Mouse (Mus musculus): ENCODE measurements around the gene Cdc42se2. TPM values are rescaled to one million over a fixed set of nuclear protein-coding genes. Genes with fewer than 3 reads are reported as not detected.

The Cdc42se2 gene
- polyA plus RNA-seq, 1 experiment from 2014 or later, result 196 TPM

DNA sequence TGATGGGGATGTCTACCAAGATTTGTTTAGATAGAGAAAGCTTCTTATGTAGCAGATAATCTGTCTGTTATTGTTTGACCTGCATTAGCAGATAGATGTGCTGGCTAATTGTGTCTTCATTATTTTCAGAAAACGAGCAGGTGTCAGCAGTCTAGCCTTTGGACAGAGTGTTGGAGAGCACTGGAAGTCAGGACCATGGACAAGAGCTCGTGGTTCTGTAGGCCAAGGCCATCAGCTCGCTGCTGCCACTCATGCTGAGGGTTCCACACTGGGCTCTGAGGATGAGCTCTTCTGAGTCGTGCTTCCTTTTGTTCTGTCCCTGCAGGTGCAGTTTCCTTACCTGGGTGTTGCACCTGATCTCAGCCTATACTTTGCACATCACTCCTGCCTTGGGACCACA, 91.5 kb downstream of the Cdc42se2 start:
- H3K9ac ChIP-seq (replicated peaks), result no peak overlapping the region
- no peak for ATAC-seq (replicated peaks)
- H3K36me3 ChIP-seq, result peaks cover 32% of the 10 kb centered on the region; the same call in 1 of the 2 replicates
- H3K4me3 ChIP-seq, result no peak overlapping the region
- H3K4me1 ChIP-seq, result no peaks in the 10 kb centered on the region
- 64% methylated on average over 4 of the region's 4 CpGs for WGBS
- H3K9me3 ChIP-seq, result no peaks in the 10 kb centered on the region
- no peak overlapping the region for H3K27ac ChIP-seq (replicated peaks)
- H3K4me2 ChIP-seq (replicated peaks), result no peak overlapping the region
- H3K27me3 ChIP-seq, result no peaks in the 10 kb centered on the region

DNA sequence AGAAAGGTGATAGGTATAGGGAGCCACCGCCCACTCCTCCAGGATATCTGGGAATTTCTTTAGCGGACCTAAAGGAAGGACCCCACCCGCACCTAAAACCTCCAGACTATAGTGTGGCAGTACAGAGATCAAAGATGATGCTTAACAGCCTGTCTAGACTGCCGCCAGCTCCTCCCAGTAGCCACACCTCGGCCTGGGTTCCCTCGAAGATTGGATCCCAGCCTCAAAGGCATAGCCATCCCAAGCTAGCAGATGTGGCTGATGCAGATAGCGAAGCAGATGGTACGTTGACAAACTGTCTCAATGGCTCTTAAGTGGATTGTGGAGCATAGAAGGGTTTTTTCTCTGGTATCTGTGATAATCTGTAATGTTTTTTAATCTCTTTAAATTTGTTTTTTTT, 93.2 kb downstream of the Cdc42se2 start:
- Histone ChIP-seq H3K9me3 (no peaks in the 10 kb centered on the region), H3K4me1 (no peaks in the 10 kb centered on the region), H3K4me2 (replicated peaks) (no peak overlapping the region), H3K9ac (replicated peaks) (no peak overlapping the region), H3K27me3 (no peaks in the 10 kb centered on the region), H3K27ac (replicated peaks) (peak overlapping the region; percentile 37; the same call in 1 of the 2 replicates), H3K4me3 (no peak overlapping the region), H3K36me3 (peaks cover 32% of the 10 kb centered on the region)
- WGBS, result 83% methylated on average over 8 of the region's 8 CpGs
- no peak for ATAC-seq (replicated peaks)

DNA sequence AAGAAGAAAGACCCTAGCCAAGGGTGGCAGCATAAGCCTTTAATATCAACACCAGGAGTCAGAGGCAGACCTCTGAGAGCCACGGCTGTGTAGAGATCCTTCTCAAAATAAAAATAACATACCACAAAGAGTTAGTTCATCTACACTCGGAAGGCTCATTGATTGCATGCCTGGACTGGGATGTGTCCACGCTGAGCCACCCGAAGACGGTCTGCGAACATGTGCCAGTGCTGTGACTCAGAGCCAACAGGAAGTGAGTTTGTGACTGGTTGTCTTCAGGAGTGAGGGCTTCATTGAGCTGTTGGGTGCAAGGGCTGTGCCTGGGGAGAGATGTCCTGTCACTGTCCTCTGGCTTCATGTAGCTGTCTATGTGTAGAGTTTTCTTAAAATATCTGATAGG, 93.8 kb downstream of the Cdc42se2 start:
- ATAC-seq (replicated peaks), result no peak
- no peaks in the 10 kb centered on the region for H3K27me3 ChIP-seq
- WGBS, result 91% methylated on average over 6 of the region's 6 CpGs
- no peak overlapping the region for H3K9ac ChIP-seq (replicated peaks)
- H3K4me1 ChIP-seq, result no peaks in the 10 kb centered on the region
- H3K9me3 ChIP-seq, result no peaks in the 10 kb centered on the region
- H3K36me3 ChIP-seq, result peaks cover 32% of the 10 kb centered on the region
- no peak overlapping the region for H3K4me2 ChIP-seq (replicated peaks)
- no peak overlapping the region for H3K27ac ChIP-seq (replicated peaks)
- H3K4me3 ChIP-seq, result no peak overlapping the region

DNA sequence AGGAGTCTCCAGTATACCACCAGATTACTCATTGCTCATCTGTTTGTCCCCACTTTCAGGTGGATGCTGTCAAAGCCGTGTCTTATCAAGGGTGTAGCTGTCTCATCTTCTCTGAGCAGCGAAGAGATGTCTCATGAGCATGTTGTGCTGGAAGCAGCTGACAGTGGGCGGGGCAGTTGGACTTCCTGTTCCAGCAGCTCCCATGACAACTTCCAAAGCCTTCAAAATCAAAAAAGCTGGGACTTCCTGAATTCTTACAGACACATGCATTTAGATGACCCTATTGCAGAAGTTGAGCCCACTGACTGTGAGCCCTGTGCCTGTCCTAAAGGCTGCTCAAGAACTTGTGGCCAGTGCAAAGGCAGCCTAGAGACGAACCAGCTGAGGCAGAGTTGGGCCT, 96.3 kb downstream of the Cdc42se2 start:
- peaks cover 20% of the 10 kb centered on the region for H3K36me3 ChIP-seq
- ATAC-seq (replicated peaks), result no peak
- H3K9ac ChIP-seq (replicated peaks), result no peak overlapping the region
- no peak overlapping the region for H3K4me3 ChIP-seq
- no peaks in the 10 kb centered on the region for H3K9me3 ChIP-seq
- H3K4me1 ChIP-seq, result no peaks in the 10 kb centered on the region
- H3K27me3 ChIP-seq, result no peaks in the 10 kb centered on the region
- 92% methylated on average over 4 of the region's 4 CpGs for WGBS
- H3K4me2 ChIP-seq (replicated peaks), result no peak overlapping the region
- no peak overlapping the region for H3K27ac ChIP-seq (replicated peaks)

DNA sequence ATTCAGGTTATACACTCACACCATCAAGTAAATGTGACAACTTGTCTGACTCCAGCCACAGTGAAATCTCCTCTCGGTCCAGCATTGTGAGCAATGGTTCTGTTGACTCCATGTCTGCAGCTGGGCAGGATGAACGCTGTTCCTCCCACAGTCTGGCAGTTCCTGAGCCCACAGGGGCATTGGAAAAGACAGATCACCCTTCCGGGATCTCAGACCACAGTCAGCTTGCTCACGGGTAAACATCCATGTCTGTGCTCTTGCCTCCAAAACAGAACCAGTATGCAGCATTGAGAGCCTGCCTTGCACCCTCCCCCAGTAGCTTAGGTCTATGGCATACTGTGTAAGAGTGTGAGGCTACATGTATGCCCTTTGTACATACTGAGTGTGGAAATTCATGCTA, 97.3 kb downstream of the Cdc42se2 start:
- no peak overlapping the region for H3K4me3 ChIP-seq
- H3K27me3 ChIP-seq, result no peaks in the 10 kb centered on the region
- no peak overlapping the region for H3K9ac ChIP-seq (replicated peaks)
- no peak overlapping the region for H3K27ac ChIP-seq (replicated peaks)
- no peaks in the 10 kb centered on the region for H3K4me1 ChIP-seq
- ATAC-seq (replicated peaks), result no peak
- WGBS, result 89% methylated on average over 4 of the region's 4 CpGs
- peaks cover 16% of the 10 kb centered on the region for H3K36me3 ChIP-seq
- H3K9me3 ChIP-seq, result no peaks in the 10 kb centered on the region
- H3K4me2 ChIP-seq (replicated peaks), result no peak overlapping the region

DNA sequence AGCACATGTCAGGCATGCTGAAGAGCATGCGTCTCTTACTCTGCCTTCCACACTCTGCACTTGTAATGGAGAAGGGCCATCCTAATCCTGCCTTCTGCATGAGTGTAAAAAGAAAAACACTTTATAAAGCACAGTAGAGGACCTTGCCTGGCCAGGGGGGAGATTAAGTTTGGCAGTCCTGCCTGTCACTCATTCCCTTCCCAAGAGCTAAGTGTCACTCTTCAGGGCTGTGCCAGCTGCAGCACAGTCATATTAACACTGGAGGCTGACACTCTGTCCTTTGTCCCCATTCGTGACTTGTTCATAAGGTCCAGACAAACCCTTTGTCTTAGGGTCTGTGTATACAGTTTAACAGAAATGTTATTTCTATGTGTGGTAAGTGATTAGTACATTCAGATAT, 102.6 kb downstream of the Cdc42se2 start:
- Histone ChIP-seq H3K9ac (replicated peaks) (no peak overlapping the region), H3K27me3 (no peaks in the 10 kb centered on the region), H3K27ac (replicated peaks) (no peak overlapping the region), H3K4me3 (no peak overlapping the region), H3K9me3 (no peaks in the 10 kb centered on the region), H3K4me2 (replicated peaks) (no peak overlapping the region), H3K36me3 (peaks cover 36% of the 10 kb centered on the region), H3K4me1 (no peaks in the 10 kb centered on the region)
- ATAC-seq (replicated peaks), result no peak
- 67% methylated on average over 2 of the region's 2 CpGs for WGBS

DNA sequence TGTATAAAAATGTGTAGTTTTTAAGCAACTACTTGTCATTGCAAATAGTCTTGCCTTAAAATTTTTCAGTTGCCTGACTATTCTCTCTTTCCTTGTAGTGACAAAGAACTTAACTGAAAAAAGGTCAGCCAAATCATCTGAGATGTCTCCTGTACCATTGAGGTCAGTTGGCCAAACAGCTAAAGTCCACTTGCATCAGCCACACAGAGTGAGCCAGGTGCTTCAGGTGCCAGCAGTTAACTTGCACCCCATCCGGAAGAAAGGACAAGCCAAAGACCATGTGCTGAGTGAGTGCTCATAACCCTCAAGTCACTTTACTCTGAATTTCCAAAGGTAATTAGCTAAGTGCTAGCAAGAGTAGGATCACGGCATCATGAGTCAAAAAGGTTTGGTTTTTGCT, 108.3 kb downstream of the Cdc42se2 start:
- Histone ChIP-seq H3K4me2 (replicated peaks) (no peak overlapping the region), H3K9me3 (no peaks in the 10 kb centered on the region), H3K4me1 (no peaks in the 10 kb centered on the region), H3K27ac (replicated peaks) (no peak overlapping the region), H3K4me3 (no peak overlapping the region), H3K36me3 (peaks cover 40% of the 10 kb centered on the region), H3K27me3 (no peaks in the 10 kb centered on the region), H3K9ac (replicated peaks) (no peak overlapping the region)
- ATAC-seq (replicated peaks), result no peak
- 96% methylated on average over 2 of the region's 2 CpGs for WGBS

DNA sequence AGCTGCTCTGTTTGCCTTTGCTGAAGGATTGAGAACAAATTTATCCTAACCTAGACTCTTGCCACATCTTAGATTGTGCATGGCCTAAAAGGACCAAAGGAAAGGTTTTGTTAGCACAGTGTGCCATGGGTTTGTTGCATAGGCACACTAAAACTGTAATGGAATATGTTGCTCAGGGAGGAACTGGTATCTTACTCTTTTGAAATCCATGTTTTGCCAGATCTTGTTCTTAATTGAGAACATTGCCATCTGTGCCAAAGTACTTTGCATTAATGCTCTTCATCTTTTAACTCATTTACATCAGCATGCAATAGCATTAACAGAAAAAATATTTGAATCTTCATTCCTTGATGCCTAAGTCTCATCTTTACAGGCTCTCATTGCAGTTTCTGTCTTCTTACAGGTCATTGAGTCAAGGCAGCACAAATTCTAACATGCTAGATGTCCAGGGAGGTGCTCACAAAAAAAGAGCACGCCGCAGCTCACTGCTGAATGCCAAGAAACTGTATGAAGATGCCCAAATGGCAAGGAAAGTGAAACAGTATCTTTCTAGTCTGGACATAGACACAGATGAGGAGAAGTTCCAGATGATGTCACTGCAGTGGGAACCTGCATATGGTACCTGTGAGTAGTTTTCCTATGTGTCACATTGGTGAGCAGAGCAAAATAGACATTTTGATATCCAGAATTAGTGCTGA, 111.5 kb downstream of the Cdc42se2 start:
- H3K27ac ChIP-seq (replicated peaks), result peak overlapping the region; percentile 64
- 78% methylated on average over 2 of the region's 2 CpGs for WGBS
- no peak for ATAC-seq (replicated peaks)

DNA sequence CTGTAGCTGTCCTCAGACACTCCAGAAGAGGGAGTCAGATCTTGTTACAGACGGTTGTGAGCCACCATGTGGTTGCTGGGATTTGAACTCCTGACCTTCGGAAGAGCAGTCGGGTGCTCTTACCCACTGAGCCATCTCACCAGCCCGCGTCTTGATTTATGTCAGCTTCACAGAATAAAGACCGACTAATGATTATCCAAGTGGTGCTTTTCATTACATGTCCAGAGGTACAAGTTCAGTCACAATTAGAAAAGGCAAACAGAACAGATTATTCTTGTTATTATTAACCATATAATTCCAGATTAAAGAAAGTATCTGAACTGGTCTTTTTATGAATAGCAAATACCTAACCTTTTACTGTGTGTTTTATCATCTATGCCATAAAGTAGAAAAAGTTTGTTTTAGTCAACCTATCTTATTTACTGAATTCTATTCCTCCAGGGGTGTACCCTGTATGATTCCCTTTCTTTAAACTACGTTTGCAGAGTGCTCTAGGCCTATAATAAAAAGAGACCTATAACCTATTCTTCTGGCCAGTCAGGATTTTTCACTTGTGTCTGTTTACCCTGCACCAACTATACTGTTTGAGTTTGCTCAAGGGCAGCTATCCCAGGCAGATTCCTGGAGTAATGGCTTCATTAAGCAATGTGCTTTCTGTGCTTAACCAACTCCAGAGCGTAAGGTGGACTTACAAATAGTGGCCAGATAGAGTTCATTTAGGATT, 113.7 kb downstream of the Cdc42se2 start:
- no peak for ATAC-seq (replicated peaks)

More for the DNA sequence above, 111.5 kb downstream of the Cdc42se2 start:
- H3K4me2 ChIP-seq (replicated peaks), result no peak overlapping the region
- H3K9me3 ChIP-seq, result no peaks in the 10 kb centered on the region
- no peaks in the 10 kb centered on the region for H3K27me3 ChIP-seq
- no peak overlapping the region for H3K4me3 ChIP-seq
- H3K4me1 ChIP-seq, result no peaks in the 10 kb centered on the region
- no peak overlapping the region for H3K9ac ChIP-seq (replicated peaks)
- H3K36me3 ChIP-seq, result peaks cover 24% of the 10 kb centered on the region

More for the DNA sequence above, 113.7 kb downstream of the Cdc42se2 start:
- Histone ChIP-seq H3K4me2 (replicated peaks) (no peak overlapping the region), H3K9me3 (no peaks in the 10 kb centered on the region), H3K9ac (replicated peaks) (no peak overlapping the region), H3K27me3 (no peaks in the 10 kb centered on the region), H3K4me3 (no peak overlapping the region), H3K36me3 (peaks cover 7% of the 10 kb centered on the region; the same call in 1 of the 2 replicates), H3K27ac (replicated peaks) (no peak overlapping the region), H3K4me1 (no peaks in the 10 kb centered on the region)
- WGBS, result 88% methylated on average over 8 of the region's 8 CpGs

Other genes with a start within 250 kb of the Cdc42se2 start
- gene Lyrm7, start 73.2 kb upstream of the Cdc42se2 start, polyA plus RNA-seq (2015; fragmentation: Nextera tagmentation; extraction: Ambion mirVana), result 12.9 and 13.9 TPM in 2 replicates
- gene Hint1, start 78.7 kb upstream of the Cdc42se2 start, polyA plus RNA-seq (2015; fragmentation: Nextera tagmentation; extraction: Ambion mirVana), result 778 and 784 TPM in 2 replicates
- 17.0 and 17.2 TPM in 2 replicates for gene Gpx3, start 114.8 kb upstream of the Cdc42se2 start, polyA plus RNA-seq (2015; fragmentation: Nextera tagmentation; extraction: Ambion mirVana)
- gene Tnip1, start 175.2 kb upstream of the Cdc42se2 start, polyA plus RNA-seq (2015; fragmentation: Nextera tagmentation; extraction: Ambion mirVana), result 11.3 and 13.2 TPM in 2 replicates
- gene Anxa6, start 245.8 kb upstream of the Cdc42se2 start, polyA plus RNA-seq (2015; fragmentation: Nextera tagmentation; extraction: Ambion mirVana), result 39.9 and 40.8 TPM in 2 replicates